Mouse (Mus musculus): ENCODE results near the gene Trim69.
A peak's percentile ranks its signal among the peaks of the same experiment; 100 is the strongest.

Gene Trim69

GRCm38 (mm10) chr2:122152850-122153249 lies 7.7 kb upstream of the Trim69 start:
- no peak for DNase-seq (ENCODE audit: low spot score in 2 of 2)

- DNase-seq (ENCODE audit: low spot score in 2 of 2) = no peak
Measured at GRCm38 (mm10) chr2:122153681-122154365, 6.7 kb upstream of the Trim69 start.

GRCm38 (mm10) chr2:122154479-122154878 lies 6.0 kb upstream of the Trim69 start:
- DNase-seq (ENCODE audit: low spot score in 2 of 2) = no peak

GRCm38 (mm10) chr2:122155292-122155691 lies 5.2 kb upstream of the Trim69 start:
- no peak for DNase-seq (ENCODE audit: low spot score in 2 of 2)

- DNase-seq (ENCODE audit: low spot score in 2 of 2) = no peak
Measured at GRCm38 (mm10) chr2:122156051-122156700, 4.3 kb upstream of the Trim69 start.

GRCm38 (mm10) chr2:122157561-122157960 lies 2.9 kb upstream of the Trim69 start:
- no peak for DNase-seq (ENCODE audit: low spot score in 2 of 2)

- no peak for DNase-seq (ENCODE audit: low spot score in 2 of 2)
Measured at GRCm38 (mm10) chr2:122158362-122158802, 2.1 kb upstream of the Trim69 start.

GRCm38 (mm10) chr2:122159667-122160066 lies 833 bp upstream of the Trim69 start:
- no peak for DNase-seq (ENCODE audit: low spot score in 2 of 2)

GRCm38 (mm10) chr2:122161542-122161941 lies 1.0 kb downstream of the Trim69 start:
- DNase-seq (ENCODE audit: low spot score in 2 of 2) = no peak

- DNase-seq (ENCODE audit: low spot score in 2 of 2) = no peak
Measured at GRCm38 (mm10) chr2:122162529-122162928, 2.0 kb downstream of the Trim69 start.

- peak; percentile 29 to 44 for DNase-seq (ENCODE audit: low spot score in 2 of 2)
Measured at GRCm38 (mm10) chr2:122163430-122164195, 3.1 kb downstream of the Trim69 start.

- DNase-seq (ENCODE audit: low spot score in 2 of 2) = peak in 1 of 2 experiments; percentile 31
Measured at GRCm38 (mm10) chr2:122164293-122164692, 3.8 kb downstream of the Trim69 start.

- DNase-seq (ENCODE audit: low spot score in 2 of 2) = no peak
Measured at GRCm38 (mm10) chr2:122171292-122171691, 10.8 kb downstream of the Trim69 start.

- DNase-seq (ENCODE audit: low spot score in 2 of 2) = peak in 1 of 2 experiments; percentile 16
Measured at GRCm38 (mm10) chr2:122172188-122172587, 11.7 kb downstream of the Trim69 start.

GRCm38 (mm10) chr2:122180051-122180822 lies 19.7 kb downstream of the Trim69 start:
- no peak for DNase-seq (ENCODE audit: low spot score in 2 of 2)

GRCm38 (mm10) chr2:122185086-122185485 lies 24.6 kb downstream of the Trim69 start:
- no peak for DNase-seq (ENCODE audit: low spot score in 2 of 2)

GRCm38 (mm10) chr2:122186106-122186505 lies 25.6 kb downstream of the Trim69 start, which contains the start of the genes Patl2 and Terb2:
TSS of gene Patl2 (minus strand) at chr2:122186189.
TSS of gene Terb2 (plus strand) at chr2:122186272.
- DNase-seq (ENCODE audit: low spot score in 2 of 2) = no peak

- no peak for DNase-seq (ENCODE audit: low spot score in 2 of 2)
Measured at GRCm38 (mm10) chr2:122186751-122187150, 26.3 kb downstream of the Trim69 start.

- no peak for DNase-seq (ENCODE audit: low spot score in 2 of 2)
Measured at GRCm38 (mm10) chr2:122191849-122192248, 31.3 kb downstream of the Trim69 start.

GRCm38 (mm10) chr2:122194509-122194929 lies 34.0 kb downstream of the Trim69 start:
- DNase-seq (ENCODE audit: low spot score in 2 of 2) = peak in 1 of 2 experiments; percentile 11

GRCm38 (mm10) chr2:122201501-122201900 lies 41.0 kb downstream of the Trim69 start:
- no peak for DNase-seq (ENCODE audit: low spot score in 2 of 2)
